Mouse (Mus musculus): ENCODE results near the gene Pgm3. TPM values are rescaled to one million over a fixed set of nuclear protein-coding genes. Genes with fewer than 3 reads are reported as not detected.

The Pgm3 gene
- polyA plus RNA-seq (2012; rRNA removed) = 11.8 and 13.4 TPM in 2 replicates

GRCm38 (mm10) chr9:86571540-86572135, at the start of gene Pgm3, which contains the start of gene Rwdd2a:
Gene Pgm3 (minus strand): TSS chr9:86571842.
Gene Rwdd2a (plus strand): TSS chr9:86571991.

Other genes with a start within 250 kb of the Pgm3 start
- gene Ube2cbp, start 106.9 kb downstream of the Pgm3 start, polyA plus RNA-seq (2012; rRNA removed) = 1.7 and 1.9 TPM in 2 replicates
- 5.4 and 5.5 TPM in 2 replicates for gene Dop1a, start 104.7 kb downstream of the Pgm3 start, polyA plus RNA-seq (2012; rRNA removed)
- 0.44 and 0.79 TPM in 2 replicates for gene Rwdd2a, start 149 bp upstream of the Pgm3 start, polyA plus RNA-seq (2012; rRNA removed)
- gene Me1, start 124.1 kb upstream of the Pgm3 start, polyA plus RNA-seq (2012; rRNA removed) = 6.0 and 12.2 TPM in 2 replicates
- gene Prss35, start 171.8 kb upstream of the Pgm3 start, polyA plus RNA-seq (2012; rRNA removed) = 1.4 and 1.5 TPM in 2 replicates